Mouse (Mus musculus) 3134 (cell line): ENCODE data around the gene Hspa1l.
A peak's percentile ranks its signal among the peaks of the same experiment; 100 is the strongest.
"Not testable (repeated sequence)": the region's sequence is repeated elsewhere in the genome, so short reads cannot be mapped to it uniquely, and the experiment has no call there.

Experiments
- DNase-seq: peaks from one replicate; pipeline ENCODE4 v3.0.0-alpha.2; 2011; ENCODE audit warnings: low spot score; ENCODE audit not compliant: insufficient read length; ENCODE audit errors: extremely low read depth

The Hspa1l gene

GRCm38 (mm10) chr17:34970850-34971249 is 1.7 kb upstream of the Hspa1l start:
- DNase-seq: not testable (repeated sequence)

- DNase-seq: not testable (repeated sequence)
Observed at GRCm38 (mm10) chr17:34971694-34972068, 822 bp upstream of the Hspa1l start.

GRCm38 (mm10) chr17:34975581-34976492 is 3.3 kb downstream of the Hspa1l start:
- no peak for DNase-seq

GRCm38 (mm10) chr17:34977000-34977399 is 4.5 kb downstream of the Hspa1l start:
- DNase-seq: no peak

- DNase-seq: no peak
Observed at GRCm38 (mm10) chr17:34978239-34978638, 5.7 kb downstream of the Hspa1l start.

GRCm38 (mm10) chr17:34979631-34980030 is 7.1 kb downstream of the Hspa1l start:
- no peak for DNase-seq

GRCm38 (mm10) chr17:34980655-34981054 is 8.2 kb downstream of the Hspa1l start:
- peak; percentile 62 for DNase-seq

GRCm38 (mm10) chr17:34981690-34982180 is 9.2 kb downstream of the Hspa1l start, which contains the start of gene Lsm2:
Lsm2 (plus strand) TSS chr17:34981862.
- peak; percentile 93 for DNase-seq

GRCm38 (mm10) chr17:34982328-34982727 is 9.8 kb downstream of the Hspa1l start:
- no peak for DNase-seq

- no peak for DNase-seq
Observed at GRCm38 (mm10) chr17:34984218-34984617, 11.7 kb downstream of the Hspa1l start.

- no peak for DNase-seq
Observed at GRCm38 (mm10) chr17:34994751-34995150, 22.2 kb downstream of the Hspa1l start.

- not testable (repeated sequence) for DNase-seq
Observed at GRCm38 (mm10) chr17:34995192-34995591, 22.7 kb downstream of the Hspa1l start.

- DNase-seq: not testable (repeated sequence)
Observed at GRCm38 (mm10) chr17:34995927-34996326, 23.4 kb downstream of the Hspa1l start.

- no peak for DNase-seq
Observed at GRCm38 (mm10) chr17:34996411-34997141, 24.1 kb downstream of the Hspa1l start.

GRCm38 (mm10) chr17:34997142-34997483 is 24.6 kb downstream of the Hspa1l start:
- DNase-seq: no peak

GRCm38 (mm10) chr17:34998526-34999430 is 26.3 kb downstream of the Hspa1l start:
- no peak for DNase-seq

- peak; percentile 70 for DNase-seq
Observed at GRCm38 (mm10) chr17:34999871-35000716, 27.6 kb downstream of the Hspa1l start.

GRCm38 (mm10) chr17:35000717-35001451 is 28.4 kb downstream of the Hspa1l start, which contains the start of gene Vars:
Vars (plus strand) TSS chr17:35000987.
- DNase-seq: peak; percentile 96
